Mouse (Mus musculus): ENCODE data around the gene Pemt. TPM values are rescaled to one million over a fixed set of nuclear protein-coding genes. Genes with fewer than 3 reads are reported as not detected.

Pemt gene
- polyA plus RNA-seq (2015; fragmentation: Nextera tagmentation; extraction: Ambion mirVana) = 8.3 and 9.1 TPM in 2 replicates

DNA sequence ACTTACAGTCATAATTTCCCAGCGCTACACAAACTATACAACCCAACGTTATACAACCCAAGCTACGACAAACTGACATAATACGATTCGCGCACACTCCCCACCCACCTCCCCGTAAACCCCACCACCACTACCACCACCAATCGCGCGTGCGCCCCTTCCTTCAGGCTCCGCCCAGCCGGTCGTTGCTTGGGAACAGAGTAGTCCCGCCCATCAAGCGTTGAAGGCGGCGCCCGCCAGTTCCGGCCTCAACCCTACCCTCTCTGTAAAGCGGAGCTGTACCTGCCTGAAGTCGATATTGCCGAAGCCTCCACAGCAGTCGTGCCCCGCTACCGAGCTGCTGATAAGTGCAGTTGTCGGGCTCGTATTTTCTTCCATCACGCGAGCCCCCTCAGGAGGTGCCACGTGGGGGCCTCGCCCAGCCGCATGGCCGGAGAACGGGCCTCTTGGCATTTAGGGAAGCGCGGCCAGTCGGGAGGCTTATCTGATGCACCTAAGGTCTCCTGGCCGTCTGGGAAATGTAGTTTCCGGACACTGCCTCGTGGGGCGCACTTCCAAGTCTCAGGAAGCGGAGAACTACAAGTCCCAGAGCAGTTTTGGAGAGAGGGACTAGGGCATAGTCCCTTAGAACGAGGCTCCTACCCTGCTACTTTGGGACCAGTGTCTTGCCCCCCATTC is at the start of gene Pemt:
TSS of gene Pemt (minus strand) at position 432 of the 678 bp plus-strand sequence.
- Histone ChIP-seq H3K27ac (ENCODE audit: low read depth, low read length) (peak within 1 kb of the TSS; percentile 93), H3K27me3 (replicated peaks; ENCODE audit: control insufficient read depth, insufficient read depth, low read length) (no peaks in the 10 kb centered on the region)
- WGBS = under 1% methylated on average over 44 of the region's 44 CpGs

DNA sequence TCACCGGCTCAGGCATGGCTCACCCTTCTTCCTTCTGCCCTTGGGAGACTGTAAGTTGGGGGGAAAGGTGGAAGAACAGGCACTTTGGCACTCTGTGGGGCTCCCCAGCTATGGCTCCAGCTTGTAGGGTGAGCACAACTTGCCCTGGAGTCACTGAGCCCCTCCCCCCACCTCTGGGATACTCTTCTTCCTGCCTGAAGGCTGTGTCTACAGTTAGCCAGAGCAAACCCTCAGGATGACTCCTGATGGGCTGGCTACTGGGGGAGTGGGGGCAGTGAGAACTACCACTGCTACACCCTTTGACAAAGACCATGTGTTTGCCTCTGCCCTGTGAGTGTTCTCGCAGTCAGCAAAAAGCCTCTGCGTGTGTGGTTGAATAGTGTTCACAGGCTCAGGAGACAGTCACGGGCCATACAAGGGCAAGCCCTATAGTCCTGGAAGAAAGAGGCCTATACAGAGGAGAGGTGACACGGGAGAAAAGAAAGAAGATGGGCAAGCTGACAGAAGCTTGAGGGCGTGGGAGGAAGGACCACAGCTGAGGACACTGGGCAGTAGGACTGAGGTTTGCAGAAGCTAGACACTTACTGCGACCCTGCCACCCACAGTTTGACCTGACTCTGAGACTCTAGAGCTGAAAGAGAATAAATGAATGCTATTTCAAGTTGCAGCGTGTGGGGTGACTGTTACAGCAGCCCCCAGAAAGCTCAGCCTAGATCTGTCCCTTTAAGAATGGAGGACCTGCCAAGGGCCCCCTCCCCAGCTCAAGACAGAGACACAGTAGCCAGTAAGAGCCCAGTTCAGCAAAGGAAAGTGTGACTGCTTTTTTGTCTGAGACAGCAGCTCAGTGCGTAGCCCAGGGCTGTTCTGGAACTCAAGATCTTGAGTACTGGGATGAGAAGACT is 48.9 kb upstream of the Pemt start:
- no peak overlapping the region for H3K4me3 ChIP-seq (ENCODE audit: low read length)
- peaks cover 25% of the 10 kb centered on the region for H3K4me1 ChIP-seq (ENCODE audit: control insufficient read depth, insufficient read depth, low read depth, low read length)
- no peaks in the 10 kb centered on the region for H3K27me3 ChIP-seq (replicated peaks; ENCODE audit: control insufficient read depth, insufficient read depth, low read length)
- WGBS = 33% methylated on average over 9 of the region's 9 CpGs
- H3K9ac ChIP-seq (ENCODE audit: low read depth, low read length) = no peak overlapping the region
- no peaks in the 10 kb centered on the region for H3K36me3 ChIP-seq (ENCODE audit: control insufficient read depth, insufficient read depth, low read length)
- H3K4me2 ChIP-seq (ENCODE audit: low read length) = no peak overlapping the region
- H3K9me3 ChIP-seq (ENCODE audit: control insufficient read depth, low read length) = no peaks in the 10 kb centered on the region
- ATAC-seq = no peak
- peak overlapping the region; percentile 75 for H3K27ac ChIP-seq (ENCODE audit: low read depth, low read length)

More for the DNA sequence above, at the start of gene Pemt:
- Histone ChIP-seq H3K4me3 (ENCODE audit: low read length) (peak within 1 kb of the TSS; percentile 72), H3K9me3 (ENCODE audit: control insufficient read depth, low read length) (no peaks in the 10 kb centered on the region), H3K4me2 (ENCODE audit: low read length) (peak within 1 kb of the TSS; percentile 74), H3K9ac (ENCODE audit: low read depth, low read length) (peak within 1 kb of the TSS; percentile 81), H3K4me1 (ENCODE audit: control insufficient read depth, insufficient read depth, low read depth, low read length) (peaks cover 6% of the 10 kb centered on the region), H3K36me3 (ENCODE audit: control insufficient read depth, insufficient read depth, low read length) (no peaks in the 10 kb centered on the region)
- ATAC-seq = peak; percentile 99

DNA sequence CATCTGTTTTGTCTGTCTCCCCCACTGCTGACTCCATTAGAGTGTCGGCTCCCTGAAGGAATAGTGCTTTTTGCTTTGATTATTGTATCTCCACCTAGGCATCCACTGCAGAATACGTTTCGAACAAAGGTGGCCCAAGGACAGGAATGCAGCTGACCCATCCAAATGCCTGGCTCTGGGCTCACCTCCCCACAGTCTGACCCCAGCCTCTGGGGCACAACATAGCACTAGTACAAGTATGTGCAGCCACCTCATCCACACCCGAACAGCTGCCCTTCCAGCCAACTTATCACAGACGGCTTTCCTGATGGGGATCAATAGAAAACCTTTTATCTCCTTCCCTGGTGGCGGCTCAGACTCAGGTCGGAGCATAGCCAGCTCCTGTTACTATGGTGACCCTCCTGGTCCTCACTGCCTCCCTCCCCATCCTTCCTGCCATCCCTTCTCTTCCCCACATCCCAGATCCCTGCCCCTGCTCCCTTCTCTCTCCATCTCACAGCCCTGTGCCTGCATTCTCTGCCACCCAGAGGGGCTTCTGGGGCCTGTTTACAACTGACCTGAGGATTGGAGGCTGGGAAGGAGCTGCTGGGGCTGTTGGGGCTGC is 47.8 kb upstream of the Pemt start:
- Histone ChIP-seq H3K4me2 (ENCODE audit: low read length) (no peak overlapping the region), H3K9me3 (ENCODE audit: control insufficient read depth, low read length) (no peaks in the 10 kb centered on the region), H3K9ac (ENCODE audit: low read depth, low read length) (peak overlapping the region; percentile 52), H3K4me1 (ENCODE audit: control insufficient read depth, insufficient read depth, low read depth, low read length) (peaks cover 27% of the 10 kb centered on the region), H3K27me3 (replicated peaks; ENCODE audit: control insufficient read depth, insufficient read depth, low read length) (no peaks in the 10 kb centered on the region), H3K27ac (ENCODE audit: low read depth, low read length) (peak overlapping the region; percentile 75), H3K4me3 (ENCODE audit: low read length) (no peak overlapping the region), H3K36me3 (ENCODE audit: control insufficient read depth, insufficient read depth, low read length) (no peaks in the 10 kb centered on the region)
- peak; percentile 72 for ATAC-seq
- 28% methylated on average over 7 of the region's 7 CpGs for WGBS

DNA sequence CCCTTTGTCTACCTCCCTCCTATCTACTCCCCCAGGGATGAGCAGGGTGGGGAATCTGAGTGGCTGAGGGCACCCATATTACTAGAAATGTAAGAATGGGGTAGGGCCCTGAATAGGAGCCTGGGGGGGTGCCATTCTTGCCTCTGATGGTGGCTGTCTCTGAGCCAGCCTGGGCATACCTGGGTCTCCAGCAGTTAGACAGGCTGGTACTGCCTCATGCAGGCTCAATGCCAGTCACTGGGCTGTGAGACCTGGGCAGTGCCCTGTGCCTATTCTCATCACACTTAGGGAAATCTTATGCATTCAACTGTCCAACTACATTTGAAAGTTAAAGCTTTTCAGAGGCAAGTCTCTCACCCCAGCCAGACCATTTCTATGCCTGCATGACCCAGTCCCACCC is 46.9 kb upstream of the Pemt start:
- H3K9ac ChIP-seq (ENCODE audit: low read depth, low read length) = peak overlapping the region; percentile 52
- peaks cover 31% of the 10 kb centered on the region for H3K4me1 ChIP-seq (ENCODE audit: control insufficient read depth, insufficient read depth, low read depth, low read length)
- H3K36me3 ChIP-seq (ENCODE audit: control insufficient read depth, insufficient read depth, low read length) = no peaks in the 10 kb centered on the region
- no peak overlapping the region for H3K4me3 ChIP-seq (ENCODE audit: low read length)
- H3K27me3 ChIP-seq (replicated peaks; ENCODE audit: control insufficient read depth, insufficient read depth, low read length) = no peaks in the 10 kb centered on the region
- H3K27ac ChIP-seq (ENCODE audit: low read depth, low read length) = no peak overlapping the region
- no peak for ATAC-seq
- H3K9me3 ChIP-seq (ENCODE audit: control insufficient read depth, low read length) = no peaks in the 10 kb centered on the region
- no peak overlapping the region for H3K4me2 ChIP-seq (ENCODE audit: low read length)

DNA sequence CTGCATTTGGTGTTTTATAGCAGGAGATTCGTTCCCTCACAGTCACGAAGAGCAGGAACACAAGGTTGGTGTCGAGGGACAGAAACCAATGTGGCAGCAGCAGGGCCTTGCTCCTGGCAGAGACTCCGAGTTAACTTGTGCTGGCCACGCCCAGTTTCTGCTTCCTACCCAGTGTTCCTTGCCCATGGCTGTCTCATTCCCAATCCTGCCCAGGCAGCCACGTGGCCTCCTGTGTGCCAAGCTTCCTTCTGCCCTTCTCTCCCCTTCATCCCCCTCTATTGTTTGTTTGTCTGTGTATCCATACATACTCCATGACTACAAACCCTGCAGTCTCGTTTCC is 45.1 kb upstream of the Pemt start:
- H3K27me3 ChIP-seq (replicated peaks; ENCODE audit: control insufficient read depth, insufficient read depth, low read length) = no peaks in the 10 kb centered on the region
- H3K4me3 ChIP-seq (ENCODE audit: low read length) = no peak overlapping the region
- H3K4me1 ChIP-seq (ENCODE audit: control insufficient read depth, insufficient read depth, low read depth, low read length) = peaks cover 31% of the 10 kb centered on the region
- H3K9me3 ChIP-seq (ENCODE audit: control insufficient read depth, low read length) = no peaks in the 10 kb centered on the region
- WGBS = 70% methylated on average over 7 of the region's 7 CpGs
- no peaks in the 10 kb centered on the region for H3K36me3 ChIP-seq (ENCODE audit: control insufficient read depth, insufficient read depth, low read length)
- no peak overlapping the region for H3K27ac ChIP-seq (ENCODE audit: low read depth, low read length)
- no peak for ATAC-seq
- no peak overlapping the region for H3K9ac ChIP-seq (ENCODE audit: low read depth, low read length)
- H3K4me2 ChIP-seq (ENCODE audit: low read length) = no peak overlapping the region

DNA sequence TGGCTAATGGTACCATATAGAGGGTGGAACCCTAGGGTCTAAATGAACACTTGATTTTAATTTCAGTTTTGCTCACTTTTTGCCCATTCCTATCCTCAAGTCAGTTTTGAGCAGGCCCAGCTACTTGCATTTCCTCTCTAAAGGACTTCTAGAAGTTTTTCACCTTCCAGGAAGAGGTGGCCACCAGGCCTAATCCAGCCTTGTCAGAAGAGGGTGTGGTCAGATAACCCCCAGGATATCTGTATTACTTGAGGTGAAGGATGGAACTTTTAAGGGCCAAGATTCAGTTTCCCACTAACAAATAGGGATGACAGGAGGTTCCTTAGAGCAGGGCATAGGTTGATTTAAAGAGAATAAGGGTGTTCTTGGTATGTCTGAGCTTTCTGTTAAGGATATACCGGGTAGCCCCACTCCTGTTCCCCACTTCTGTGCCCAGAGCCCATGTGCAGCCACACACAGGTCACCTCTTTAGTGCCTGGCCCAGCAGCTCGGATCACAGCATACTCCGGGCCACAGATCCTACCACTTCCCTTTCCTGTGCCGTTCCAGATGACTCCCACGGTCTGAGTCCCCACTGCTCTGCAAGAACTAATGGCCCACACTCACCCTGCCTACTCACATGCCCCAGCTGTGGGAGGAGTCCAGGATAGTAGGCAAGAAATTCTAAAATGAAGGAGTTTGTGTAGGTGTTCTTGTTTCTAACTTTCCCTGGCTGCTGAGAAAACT is 44.6 kb upstream of the Pemt start:
- Histone ChIP-seq H3K4me1 (ENCODE audit: control insufficient read depth, insufficient read depth, low read depth, low read length) (peaks cover 31% of the 10 kb centered on the region), H3K9me3 (ENCODE audit: control insufficient read depth, low read length) (no peaks in the 10 kb centered on the region), H3K4me2 (ENCODE audit: low read length) (no peak overlapping the region), H3K27ac (ENCODE audit: low read depth, low read length) (no peak overlapping the region), H3K27me3 (replicated peaks; ENCODE audit: control insufficient read depth, insufficient read depth, low read length) (no peaks in the 10 kb centered on the region), H3K9ac (ENCODE audit: low read depth, low read length) (no peak overlapping the region), H3K36me3 (ENCODE audit: control insufficient read depth, insufficient read depth, low read length) (no peaks in the 10 kb centered on the region), H3K4me3 (ENCODE audit: low read length) (no peak overlapping the region)
- 83% methylated on average over 5 of the region's 5 CpGs for WGBS
- ATAC-seq = no peak

DNA sequence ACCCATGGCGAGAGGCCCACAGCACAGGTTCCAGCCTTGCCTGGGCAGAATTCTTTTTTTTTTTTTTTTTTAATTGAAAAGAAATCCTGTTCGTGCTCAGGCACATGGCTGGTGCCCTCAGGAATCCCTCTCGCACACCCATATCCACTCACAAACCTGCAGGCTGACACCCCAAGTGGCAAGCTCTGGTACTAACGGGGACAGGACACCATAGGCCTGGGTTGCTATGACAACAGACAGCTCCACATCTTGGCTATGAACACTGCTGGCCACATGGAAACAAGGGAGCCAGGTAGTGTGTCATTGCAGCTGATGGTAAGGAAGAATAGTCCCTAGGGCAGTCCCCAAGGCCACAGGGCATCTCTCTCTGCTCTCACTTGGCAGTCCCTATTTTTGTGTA is 42.7 kb upstream of the Pemt start:
- peak; percentile 88 for ATAC-seq
- WGBS = 31% methylated on average over 4 of the region's 4 CpGs

DNA sequence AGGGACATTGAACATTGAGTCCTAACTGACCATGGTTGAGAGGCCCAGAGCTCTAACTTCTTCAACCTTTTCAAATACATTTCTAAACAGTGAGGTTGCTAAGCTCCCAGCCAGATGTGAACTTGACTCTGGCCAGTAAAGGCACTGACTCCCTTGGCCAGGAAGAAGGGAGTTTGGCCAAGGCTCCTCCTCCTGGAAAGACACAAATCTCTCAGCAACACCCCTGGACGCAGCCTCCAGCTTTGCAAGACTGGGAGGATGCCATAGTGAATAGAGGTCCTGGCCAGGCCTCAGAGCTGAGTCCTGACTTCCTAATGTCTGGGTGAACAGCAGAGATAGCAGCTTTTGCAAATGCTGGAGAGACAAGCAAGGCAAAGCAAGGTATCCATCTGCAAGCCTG is 40.4 kb upstream of the Pemt start:
- ATAC-seq = no peak
- H3K27ac ChIP-seq (ENCODE audit: low read depth, low read length) = no peak overlapping the region
- no peak overlapping the region for H3K4me2 ChIP-seq (ENCODE audit: low read length)
- H3K27me3 ChIP-seq (replicated peaks; ENCODE audit: control insufficient read depth, insufficient read depth, low read length) = no peaks in the 10 kb centered on the region
- H3K4me1 ChIP-seq (ENCODE audit: control insufficient read depth, insufficient read depth, low read depth, low read length) = peaks cover 6% of the 10 kb centered on the region
- 87% methylated on average over 1 of the region's 1 CpGs for WGBS
- no peaks in the 10 kb centered on the region for H3K9me3 ChIP-seq (ENCODE audit: control insufficient read depth, low read length)
- H3K4me3 ChIP-seq (ENCODE audit: low read length) = no peak overlapping the region
- no peaks in the 10 kb centered on the region for H3K36me3 ChIP-seq (ENCODE audit: control insufficient read depth, insufficient read depth, low read length)
- no peak overlapping the region for H3K9ac ChIP-seq (ENCODE audit: low read depth, low read length)

More for the DNA sequence above, 42.7 kb upstream of the Pemt start:
- Histone ChIP-seq H3K4me2 (ENCODE audit: low read length) (no peak overlapping the region), H3K27me3 (replicated peaks; ENCODE audit: control insufficient read depth, insufficient read depth, low read length) (no peaks in the 10 kb centered on the region), H3K4me3 (ENCODE audit: low read length) (no peak overlapping the region), H3K36me3 (ENCODE audit: control insufficient read depth, insufficient read depth, low read length) (no peaks in the 10 kb centered on the region), H3K9me3 (ENCODE audit: control insufficient read depth, low read length) (no peaks in the 10 kb centered on the region), H3K9ac (ENCODE audit: low read depth, low read length) (no peak overlapping the region), H3K4me1 (ENCODE audit: control insufficient read depth, insufficient read depth, low read depth, low read length) (peaks cover 16% of the 10 kb centered on the region), H3K27ac (ENCODE audit: low read depth, low read length) (peak overlapping the region; percentile 21; the same call in 1 of the 2 replicates)
